8 mouse cellular contexts compared by ENCODE assay signal in the genomic region with DNA sequence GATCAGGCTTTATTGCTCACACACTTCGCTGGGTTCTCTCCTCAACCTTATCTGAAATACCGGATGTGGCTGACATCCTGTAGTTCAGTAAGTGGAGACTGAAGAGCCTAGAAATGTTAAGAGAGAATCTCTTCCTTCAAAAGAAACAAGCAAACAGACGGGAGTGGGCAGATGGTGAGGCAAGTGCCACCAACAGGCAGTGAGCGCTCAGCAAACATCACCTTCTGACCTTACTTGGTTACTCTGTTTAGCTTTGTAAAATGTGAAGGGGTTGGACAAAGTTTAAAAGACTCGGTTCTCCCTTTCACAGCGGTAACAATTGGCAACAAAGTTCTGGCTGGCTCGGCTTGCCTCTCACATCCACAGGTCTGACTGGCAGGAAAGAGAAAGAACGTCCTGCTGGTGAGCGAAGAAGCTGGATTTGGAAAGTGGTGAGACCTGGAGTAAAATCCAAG. TPM values are rescaled to one million over a fixed set of nuclear protein-coding genes. Genes with fewer than 3 reads are reported as not detected.
DNase-seq lines count a peak whose midpoint lies in the region; ATAC-seq and TF ChIP-seq lines count a peak whose summit lies in the region.

No protein-coding gene starts in this region.

- H3K27ac ChIP-seq in intestine, embryonic 15.5 days, result no peak overlapping the region
- H3K27ac ChIP-seq in intestine, postnatal 0 days (ENCODE audit: low read depth, low read length), result no peak overlapping the region
- peak overlapping the region; percentile 70 for H3K27ac ChIP-seq in heart, embryonic 13.5 days (replicated peaks)
- H3K27ac ChIP-seq in thymus, adult 2 months (ENCODE audit: control insufficient read depth, insufficient read depth, low read length), result peak overlapping the region; percentile 78
- H3K27ac ChIP-seq in midbrain, embryonic 16.5 days (ENCODE audit: low read length), result no peak overlapping the region

- no peaks in the 10 kb centered on the region for H3K27me3 ChIP-seq in intestine, embryonic 15.5 days (replicated peaks)
- no peaks in the 10 kb centered on the region for H3K27me3 ChIP-seq in intestine, postnatal 0 days (replicated peaks; ENCODE audit: control insufficient read depth, insufficient read depth, low read length)
- H3K27me3 ChIP-seq in heart, embryonic 13.5 days (replicated peaks), result peaks cover 4% of the 10 kb centered on the region; the same call in 1 of the 2 replicates
- no peaks in the 10 kb centered on the region for H3K27me3 ChIP-seq in thymus, adult 2 months (ENCODE audit: control insufficient read depth, insufficient read depth, low read length)
- no peaks in the 10 kb centered on the region for H3K27me3 ChIP-seq in midbrain, embryonic 16.5 days (ENCODE audit: control insufficient read depth, insufficient read depth, low read depth, low read length)

- no peaks in the 10 kb centered on the region for H3K4me1 ChIP-seq in intestine, embryonic 15.5 days (replicated peaks)
- no peaks in the 10 kb centered on the region; the same call in 1 of the 2 replicates for H3K4me1 ChIP-seq in intestine, postnatal 0 days (replicated peaks; ENCODE audit: control insufficient read depth, insufficient read depth, low read length)
- peaks cover 25% of the 10 kb centered on the region for H3K4me1 ChIP-seq in heart, embryonic 13.5 days
- H3K4me1 ChIP-seq in thymus, adult 2 months (replicated peaks; ENCODE audit: control insufficient read depth, insufficient read depth, low read length), result peaks cover 15% of the 10 kb centered on the region
- H3K4me1 ChIP-seq in midbrain, embryonic 16.5 days (ENCODE audit: control insufficient read depth, insufficient read depth, low read length), result no peaks in the 10 kb centered on the region

- no peak for TF ChIP-seq POLR2A in thymus, adult 2 months (IDR thresholded peaks at IDR 0.05; ENCODE audit: control insufficient read depth, extremely low read depth, insufficient read depth, low read length, poor library complexity)

- H3K9ac ChIP-seq in intestine, embryonic 15.5 days, result no peak overlapping the region
- H3K9ac ChIP-seq in intestine, postnatal 0 days (ENCODE audit: low read depth, low read length), result no peak overlapping the region
- H3K9ac ChIP-seq in heart, embryonic 13.5 days, result peak overlapping the region; percentile 37; the same call in 1 of the 2 replicates
- no peak overlapping the region for H3K9ac ChIP-seq in midbrain, embryonic 16.5 days (ENCODE audit: low read depth, low read length)

- H3K4me2 ChIP-seq in intestine, embryonic 15.5 days (replicated peaks), result 0 out of 2 replicates have a peak overlapping the region, but pooled peaks have one; percentile 2
- H3K4me2 ChIP-seq in intestine, postnatal 0 days (replicated peaks; ENCODE audit: low read depth), result no peak overlapping the region
- peak overlapping the region; percentile 58 for H3K4me2 ChIP-seq in heart, embryonic 13.5 days
- no peak overlapping the region for H3K4me2 ChIP-seq in midbrain, embryonic 16.5 days (ENCODE audit: low read length)

- H3K36me3 ChIP-seq in intestine, embryonic 15.5 days, result no peaks in the 10 kb centered on the region
- no peaks in the 10 kb centered on the region for H3K36me3 ChIP-seq in intestine, postnatal 0 days (ENCODE audit: control insufficient read depth, insufficient read depth)
- no peaks in the 10 kb centered on the region for H3K36me3 ChIP-seq in heart, embryonic 13.5 days
- H3K36me3 ChIP-seq in thymus, adult 2 months (ENCODE audit: control insufficient read depth, insufficient read depth, low read length), result no peaks in the 10 kb centered on the region
- H3K36me3 ChIP-seq in midbrain, embryonic 16.5 days (ENCODE audit: control insufficient read depth, insufficient read depth, low read length), result no peaks in the 10 kb centered on the region

- DNase-seq in lung, adult 18-20 months, result peak; percentile 40 to 64
- DNase-seq in thymus, adult 2 months, result peak; percentile 35
- no peak for DNase-seq in neural tube, embryonic 10.5 days (ENCODE audit: extremely low spot score, low spot score)

- no peaks in the 10 kb centered on the region for H3K9me3 ChIP-seq in intestine, embryonic 15.5 days
- H3K9me3 ChIP-seq in intestine, postnatal 0 days (ENCODE audit: control insufficient read depth), result no peaks in the 10 kb centered on the region
- no peaks in the 10 kb centered on the region for H3K9me3 ChIP-seq in heart, embryonic 13.5 days
- H3K9me3 ChIP-seq in midbrain, embryonic 16.5 days (replicated peaks; ENCODE audit: control insufficient read depth, low read length, poor library complexity, severe bottlenecking), result no peaks in the 10 kb centered on the region

- ATAC-seq in intestine, embryonic 15.5 days, result 0 out of 2 replicates have a peak, but pooled peaks have one; percentile 16
- no peak for ATAC-seq in intestine, postnatal 0 days
- ATAC-seq in heart, embryonic 13.5 days (ENCODE audit: extremely low read depth, insufficient number of reproducible peaks, low FRiP score, low TSS enrichment), result no peak
- ATAC-seq in midbrain, embryonic 16.5 days, result no peak
- ATAC-seq in frontal cortex, adult (ENCODE audit: low TSS enrichment), result no peak

- 27% methylated on average over 9 of the region's 9 CpGs for WGBS in intestine, embryonic 15.5 days
- 27% methylated on average over 9 of the region's 9 CpGs for WGBS in intestine, postnatal 0 days
- 18% methylated on average over 9 of the region's 9 CpGs for WGBS in heart, embryonic 13.5 days
- WGBS in thymus, adult 2 months, result 7% methylated on average over 9 of the region's 9 CpGs
- 45% methylated on average over 9 of the region's 9 CpGs for WGBS in midbrain, embryonic 16.5 days

- H3K4me3 ChIP-seq in intestine, embryonic 15.5 days (replicated peaks), result no peak overlapping the region
- H3K4me3 ChIP-seq in intestine, postnatal 0 days (ENCODE audit: low read depth, low read length), result no peak overlapping the region
- no peak overlapping the region for H3K4me3 ChIP-seq in heart, embryonic 13.5 days
- H3K4me3 ChIP-seq in thymus, adult 2 months (ENCODE audit: control insufficient read depth, insufficient read depth, low read length), result peak overlapping the region; percentile 15
- H3K4me3 ChIP-seq in midbrain, embryonic 16.5 days (ENCODE audit: low read depth, low read length), result no peak overlapping the region

- no peak for TF ChIP-seq CTCF in intestine, postnatal 0 days (IDR thresholded peaks at IDR 0.05; ENCODE audit: low read depth)
- no peak for TF ChIP-seq CTCF in thymus, adult 2 months (IDR thresholded peaks at IDR 0.05; ENCODE audit: borderline replicate concordance, control insufficient read depth, extremely low read depth, insufficient read depth, low read length, poor library complexity)

RNA-seq across cellular contexts. Expression of a gene that starts 8.0 kb away (rescaled TPM):
- polyA plus RNA-seq in intestine, embryonic 15.5 days (2015; fragmentation: Nextera tagmentation; extraction: Ambion mirVana), result not detected in 2 replicates
- 0.17 TPM in 1 of 2 replicates, not detected in the other for polyA plus RNA-seq in intestine, postnatal 0 days (2015; fragmentation: Nextera tagmentation; extraction: Ambion mirVana)
- polyA plus RNA-seq in heart, embryonic 13.5 days (2015; fragmentation: Nextera tagmentation; extraction: Ambion mirVana), result not detected in 2 replicates
- polyA plus RNA-seq in thymus, adult 2 months (2012; rRNA removed), result 4.0 and 4.7 TPM in 2 replicates
- not detected in 2 replicates for polyA plus RNA-seq in midbrain, embryonic 16.5 days (2015; fragmentation: Nextera tagmentation; extraction: Ambion mirVana)

RNA-seq across cellular contexts. Expression of a gene that starts 51.4 kb away (rescaled TPM):
- polyA plus RNA-seq in intestine, embryonic 15.5 days (2015; fragmentation: Nextera tagmentation; extraction: Ambion mirVana), result 0.40 and 0.69 TPM in 2 replicates
- polyA plus RNA-seq in intestine, postnatal 0 days (2015; fragmentation: Nextera tagmentation; extraction: Ambion mirVana), result 0.30 TPM in 2 replicates
- polyA plus RNA-seq in heart, embryonic 13.5 days (2015; fragmentation: Nextera tagmentation; extraction: Ambion mirVana), result 0.18 and 0.28 TPM in 2 replicates
- polyA plus RNA-seq in thymus, adult 2 months (2012; rRNA removed), result 21.1 and 22.9 TPM in 2 replicates
- 0.71 and 0.93 TPM in 2 replicates for polyA plus RNA-seq in midbrain, embryonic 16.5 days (2015; fragmentation: Nextera tagmentation; extraction: Ambion mirVana)

RNA-seq across cellular contexts. Expression of a gene that starts 51.5 kb away (rescaled TPM):
- 182 and 201 TPM in 2 replicates for polyA plus RNA-seq in intestine, embryonic 15.5 days (2015; fragmentation: Nextera tagmentation; extraction: Ambion mirVana)
- 147 TPM in 2 replicates for polyA plus RNA-seq in intestine, postnatal 0 days (2015; fragmentation: Nextera tagmentation; extraction: Ambion mirVana)
- 41.2 and 46.5 TPM in 2 replicates for polyA plus RNA-seq in heart, embryonic 13.5 days (2015; fragmentation: Nextera tagmentation; extraction: Ambion mirVana)
- polyA plus RNA-seq in thymus, adult 2 months (2012; rRNA removed), result 116 and 144 TPM in 2 replicates
- 82.4 and 84.1 TPM in 2 replicates for polyA plus RNA-seq in midbrain, embryonic 16.5 days (2015; fragmentation: Nextera tagmentation; extraction: Ambion mirVana)

Comparison
In these comparisons a context has a peak if more than half of its experiments do, and no peak if none do; other contexts are left out.
1. H3K4me2 ChIP-seq: peak in intestine, embryonic 15.5 days (single experiment) and heart, embryonic 13.5 days (single experiment); none in intestine, postnatal 0 days (single experiment) and midbrain, embryonic 16.5 days (single experiment).
2. H3K27ac ChIP-seq: peak in heart, embryonic 13.5 days (single experiment) and thymus, adult 2 months (single experiment); none in intestine, embryonic 15.5 days (single experiment), intestine, postnatal 0 days (single experiment) and midbrain, embryonic 16.5 days (single experiment).
3. RNA of a gene that starts 51.4 kb away (polyA plus RNA-seq): 21.1 to 22.9 TPM in thymus, adult 2 months; 0.71 to 0.93 TPM in midbrain, embryonic 16.5 days, 0.40 to 0.69 TPM in intestine, embryonic 15.5 days, 0.30 TPM in intestine, postnatal 0 days and 0.18 to 0.28 TPM in heart, embryonic 13.5 days; every median in the first group is over 10 times any median in the second.